Mouse (Mus musculus): ENCODE measurements around the gene Psap.

Psap gene

GRCm38 (mm10) chr10:60289216-60289615, 11.8 kb downstream of the Psap start:
- DNase-seq (ENCODE audit: low spot score) = no peak

GRCm38 (mm10) chr10:60290026-60290738, 12.8 kb downstream of the Psap start:
- DNase-seq (ENCODE audit: low spot score) = no peak

- no peak for DNase-seq (ENCODE audit: low spot score)
Measured at GRCm38 (mm10) chr10:60290739-60291110, 13.3 kb downstream of the Psap start.

GRCm38 (mm10) chr10:60292209-60292608, 14.8 kb downstream of the Psap start:
- no peak for DNase-seq (ENCODE audit: low spot score)

- DNase-seq (ENCODE audit: low spot score) = no peak
Measured at GRCm38 (mm10) chr10:60294621-60295020, 17.2 kb downstream of the Psap start.

- DNase-seq (ENCODE audit: low spot score) = no peak
Measured at GRCm38 (mm10) chr10:60295356-60295755, 17.9 kb downstream of the Psap start.

GRCm38 (mm10) chr10:60296027-60296426, 18.6 kb downstream of the Psap start:
- no peak for DNase-seq (ENCODE audit: low spot score)

- DNase-seq (ENCODE audit: low spot score) = no peak
Measured at GRCm38 (mm10) chr10:60299636-60300035, 22.2 kb downstream of the Psap start.

GRCm38 (mm10) chr10:60303419-60303818, 26.0 kb downstream of the Psap start:
- no peak for DNase-seq (ENCODE audit: low spot score)

- no peak for DNase-seq (ENCODE audit: low spot score)
Measured at GRCm38 (mm10) chr10:60304854-60305628, 27.6 kb downstream of the Psap start.

GRCm38 (mm10) chr10:60310629-60311028, 33.2 kb downstream of the Psap start:
- no peak for DNase-seq (ENCODE audit: low spot score)

GRCm38 (mm10) chr10:60313606-60314005, 36.2 kb downstream of the Psap start:
- no peak for DNase-seq (ENCODE audit: low spot score)

- DNase-seq (ENCODE audit: low spot score) = no peak
Measured at GRCm38 (mm10) chr10:60316166-60316565, 38.7 kb downstream of the Psap start.

- no peak for DNase-seq (ENCODE audit: low spot score)
Measured at GRCm38 (mm10) chr10:60328963-60329650, 51.7 kb downstream of the Psap start.

GRCm38 (mm10) chr10:60334583-60334982, 57.2 kb downstream of the Psap start:
- DNase-seq (ENCODE audit: low spot score) = no peak

- no peak for DNase-seq (ENCODE audit: low spot score)
Measured at GRCm38 (mm10) chr10:60335021-60335420, 57.6 kb downstream of the Psap start.

GRCm38 (mm10) chr10:60341528-60341927, 64.1 kb downstream of the Psap start:
- no peak for DNase-seq (ENCODE audit: low spot score)

GRCm38 (mm10) chr10:60344111-60344510, 66.7 kb downstream of the Psap start:
- DNase-seq (ENCODE audit: low spot score) = no peak

GRCm38 (mm10) chr10:60346056-60346455, 68.6 kb downstream of the Psap start:
- no peak for DNase-seq (ENCODE audit: low spot score)

- peak; percentile 23 for DNase-seq (ENCODE audit: low spot score)
Measured at GRCm38 (mm10) chr10:60346701-60347405, 69.4 kb downstream of the Psap start, which contains the start of gene Vsir. Vsir (plus strand) TSS chr10:60346851.

- no peak for DNase-seq (ENCODE audit: low spot score)
Measured at GRCm38 (mm10) chr10:60347768-60348610, 70.6 kb downstream of the Psap start.
